Mouse (Mus musculus) monocyte, adult 2 months (primary cell): ENCODE data around the gene Srsx.
"Not testable (repeated sequence)": the region's sequence is repeated elsewhere in the genome, so short reads cannot be mapped to it uniquely, and the experiment has no call there.

Experiments
- DNase-seq, 2 experiments: peaks; one replicate each; pipeline ENCODE4 v3.0.0; 2022; ENCODE audit warnings: low spot score in 2 of 2, low read depth in 1 of 2

The Srsx gene

DNA sequence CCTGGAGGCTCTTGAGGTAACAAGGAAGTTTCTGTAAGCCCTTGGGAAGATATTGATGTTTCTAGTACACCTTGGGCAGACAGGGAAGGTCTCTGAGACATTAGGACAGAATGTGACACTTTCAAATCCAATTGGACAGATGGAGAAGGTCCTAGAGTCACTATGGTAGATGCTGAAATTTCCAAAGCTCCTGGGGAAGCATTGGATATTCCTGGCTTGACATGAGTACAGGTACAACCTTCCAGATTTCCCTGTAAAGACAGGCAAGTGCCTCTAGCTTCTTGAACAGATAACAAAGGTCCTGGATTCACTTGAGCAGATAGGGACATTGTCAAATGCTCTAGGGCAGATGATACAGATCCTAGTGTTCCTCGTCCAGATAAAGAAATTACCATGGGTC is at the start of gene Srsx:
TSS of gene Srsx (minus strand) at position 101 of the 400 bp plus-strand sequence.
- DNase-seq: not testable (repeated sequence)

DNA sequence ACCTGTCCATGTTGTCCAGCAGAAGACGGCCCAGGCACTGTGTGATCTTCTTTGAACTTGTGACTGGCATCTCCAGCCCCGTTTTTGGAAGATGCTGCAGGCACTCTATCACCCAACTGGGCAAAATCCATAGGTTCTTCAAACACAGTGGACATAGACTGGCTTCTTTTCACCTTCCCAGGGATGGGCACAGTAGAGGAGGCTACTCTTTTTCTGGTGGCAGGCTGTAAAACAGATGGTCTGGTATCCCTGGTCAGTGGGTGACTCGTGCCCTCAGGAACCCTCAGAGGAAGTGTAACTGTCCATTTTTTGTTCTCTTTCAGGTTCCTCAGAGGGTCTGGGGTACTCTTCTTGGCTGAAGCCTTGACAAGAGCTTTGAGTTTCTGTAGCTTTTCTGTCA is 24.5 kb upstream of the Srsx start, which contains the start of gene Gm17577:
TSS of gene Gm17577 (minus strand) at position 101 of the 400 bp plus-strand sequence.
- DNase-seq: not testable (repeated sequence)
